Mouse (Mus musculus) G1E-ER4 (cell line): ENCODE data around the gene Adgre1. TPM values are rescaled to one million over a fixed set of nuclear protein-coding genes. Genes with fewer than 3 reads are reported as not detected.

Experiments used
- GATA1 ChIP-seq: IDR thresholded peaks from one replicate; pipeline ENCODE4 v1.8.0; 2012; ENCODE audit warnings: low read length, inconsistent platforms
- polyA plus RNA-seq: library from polyadenylated mRNA; stranded (reverse); fragments of >175 nt; gene quantifications from 2 replicates; pipeline ENCODE4 v1.2.3, GENCODE M21; 2012

Gene Adgre1
- polyA plus RNA-seq, 1 experiment, result not detected

DNA sequence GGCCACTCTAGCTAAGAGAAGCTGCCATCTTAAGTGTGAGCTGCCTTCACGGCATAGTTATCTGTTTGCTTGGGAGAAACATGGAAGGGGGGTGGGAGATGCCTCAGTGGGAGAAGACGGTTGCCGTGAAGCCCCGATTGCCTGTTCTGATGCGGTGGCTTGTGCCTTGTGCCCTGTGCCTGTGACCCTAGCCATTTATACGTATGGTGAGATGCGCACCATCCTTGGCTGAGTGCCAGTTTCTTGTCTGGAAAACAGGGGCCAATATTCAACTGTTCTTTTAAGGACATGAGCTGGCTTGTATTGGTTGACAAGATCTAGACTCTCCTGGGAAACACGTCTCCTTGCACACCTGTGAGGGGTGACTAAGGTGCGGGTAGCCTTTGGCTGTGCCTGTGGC is 7.4 kb upstream of the Adgre1 start:
- no peak for TF ChIP-seq GATA1

DNA sequence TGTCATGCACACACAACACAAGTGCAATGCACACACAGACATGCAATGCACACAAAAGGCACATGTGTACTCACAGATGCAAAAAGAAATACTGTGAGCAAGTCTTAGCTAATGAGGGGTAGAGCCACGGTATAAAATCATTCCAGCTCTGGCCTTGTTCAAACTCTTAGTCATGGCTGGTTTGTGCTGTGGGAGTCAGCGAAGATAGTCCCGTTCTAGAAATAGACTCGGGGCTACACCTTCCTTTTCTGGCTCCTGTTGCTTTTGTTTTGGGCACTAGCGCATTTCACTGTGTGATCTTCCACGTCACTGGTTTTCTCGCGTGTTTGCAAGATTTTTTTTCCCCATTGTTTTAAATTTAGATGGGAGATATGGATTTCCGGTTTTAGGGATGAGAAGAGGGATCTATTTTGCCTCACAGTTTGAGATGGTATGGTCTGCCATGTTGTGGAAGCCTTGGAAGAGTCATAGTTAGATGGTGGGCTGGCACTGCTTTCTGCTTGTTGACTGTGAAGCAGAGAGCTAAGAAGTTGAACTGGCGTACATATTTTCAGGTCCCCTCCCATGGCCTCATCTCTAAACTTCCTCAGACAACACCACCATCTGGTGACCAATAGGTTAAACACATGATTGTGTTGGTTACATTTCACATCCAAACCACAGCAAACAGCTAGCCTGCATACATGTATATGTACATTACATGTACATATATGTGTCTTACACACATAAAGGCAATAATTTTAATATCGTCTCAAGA is 1.2 kb downstream of the Adgre1 start:
- TF ChIP-seq GATA1, result no peak

Other genes with a start within 250 kb of the Adgre1 start
- not detected in 2 replicates for gene Cd70, start 208.9 kb upstream of the Adgre1 start, polyA plus RNA-seq
- not detected in 2 replicates for gene Tnfsf14, start 164.5 kb upstream of the Adgre1 start, polyA plus RNA-seq
- not detected in 2 replicates for gene C3, start 130.6 kb upstream of the Adgre1 start, polyA plus RNA-seq
- 15.2 and 17.6 TPM in 2 replicates for gene Gpr108, start 110.2 kb upstream of the Adgre1 start, polyA plus RNA-seq
- gene Trip10, start 109.2 kb upstream of the Adgre1 start, polyA plus RNA-seq, result 13.9 and 14.8 TPM in 2 replicates
- gene Vav1, start 79.6 kb upstream of the Adgre1 start, polyA plus RNA-seq, result 38.8 and 39.8 TPM in 2 replicates
- gene Vmn2r120, start 186.8 kb downstream of the Adgre1 start, polyA plus RNA-seq, result not detected in 2 replicates